Mouse (Mus musculus) kidney, embryonic 14.5 days (tissue): ENCODE measurements around the gene Tomm20. TPM values are rescaled to one million over a fixed set of nuclear protein-coding genes. Genes with fewer than 3 reads are reported as not detected.
"Not testable (repeated sequence)": the region's sequence is repeated elsewhere in the genome, so short reads cannot be mapped to it uniquely, and the experiment has no call there.

Source experiments
- ATAC-seq: fragments of 200-750 bp; cut with Nextera tagmentation; 2 replicates; pipeline ENCODE4 v1.8.0; 2017; ENCODE audit warnings: moderate number of reproducible peaks, mild to moderate bottlenecking, moderate TSS enrichment, moderate library complexity; ENCODE audit not compliant: low FRiP score, low TSS enrichment
- H3K27ac ChIP-seq: fragments of 300-500 bp; sonication (generic); 2 replicates; pipeline ENCODE4 v1.5.1; 2014; ENCODE audit warnings: low read depth, mild to moderate bottlenecking, low read length, moderate library complexity, mixed read lengths
- H3K27me3 ChIP-seq: fragments of 300-500 bp; sonication (generic); 2 replicates; pipeline ENCODE4 v1.6.1; 2014; ENCODE audit warnings: mild to moderate bottlenecking, low read length; ENCODE audit not compliant: control insufficient read depth, insufficient read depth
- H3K36me3 ChIP-seq: fragments of 300-500 bp; sonication (generic); 2 replicates; pipeline ENCODE4 v1.6.1; 2014; ENCODE audit warnings: low read length, mixed read lengths; ENCODE audit not compliant: control insufficient read depth, insufficient read depth
- H3K4me1 ChIP-seq: fragments of 300-500 bp; sonication (generic); 2 replicates; pipeline ENCODE4 v1.6.1; 2014; ENCODE audit warnings: low read length, mixed read lengths; ENCODE audit not compliant: control insufficient read depth, insufficient read depth
- H3K4me2 ChIP-seq: fragments of 300-500 bp; sonication (generic); replicated peaks from 2 replicates; pipeline ENCODE4 v1.6.1; 2014; ENCODE audit warnings: low read depth, mild to moderate bottlenecking, low read length
- H3K4me3 ChIP-seq: fragments of 300-500 bp; sonication (generic); 2 replicates; pipeline ENCODE4 v1.5.1; 2014; ENCODE audit warnings: mild to moderate bottlenecking, low read length
- H3K9ac ChIP-seq: fragments of 300-500 bp; sonication (generic); 2 replicates; pipeline ENCODE4 v1.6.1; 2014; ENCODE audit warnings: low read depth, mild to moderate bottlenecking, low read length, moderate library complexity
- H3K9me3 ChIP-seq: fragments of 300-500 bp; sonication (generic); 2 replicates; pipeline ENCODE4 v1.6.1; 2016; ENCODE audit warnings: low read length; ENCODE audit not compliant: control insufficient read depth
- WGBS: fragments of 180-500 bp; shearing (Covaris S2); extraction: QIAGEN DNeasy Blood & Tissue Kit; methylation state at CpG from one replicate; pipeline ENCODE4 v1.1.7; 2014; 5-methylcytosine and 5-hydroxymethylcytosine counted together
- polyA plus RNA-seq: library from polyadenylated mRNA; unstranded; fragments of >200 nt; fragmentation: Nextera tagmentation; extraction: Ambion mirVana; gene quantifications from 2 replicates; pipeline ENCODE4 v1.2.1, GENCODE M21; 2014

Gene Tomm20
- polyA plus RNA-seq: 262 and 292 TPM in 2 replicates

DNA sequence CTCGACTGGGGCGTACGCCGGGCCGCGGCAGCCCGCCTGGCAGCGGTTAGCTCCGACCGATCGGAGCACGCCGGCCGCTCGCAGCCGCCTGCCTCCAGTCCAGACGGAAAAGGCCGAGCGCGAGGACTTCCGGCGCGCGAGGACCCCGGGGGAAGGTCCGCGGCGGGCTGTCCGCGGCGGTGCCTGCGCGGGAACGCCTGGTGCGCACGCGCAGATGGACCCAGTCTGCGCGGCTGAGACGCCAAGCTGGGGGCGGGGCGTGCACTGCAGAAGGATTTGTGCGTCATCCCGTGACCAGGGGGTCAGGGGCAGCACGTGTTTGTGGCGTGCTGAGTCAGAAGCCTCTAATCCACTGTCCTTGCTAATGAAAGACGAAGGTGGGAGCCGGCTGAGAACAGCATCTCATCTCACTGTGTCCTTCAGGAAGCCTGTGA is at the start of gene Tomm20:
Gene Tomm20 (minus strand): TSS at position 115 of the 434 bp plus-strand sequence.
- Histone ChIP-seq H3K4me1 (peaks cover 15% of the 10 kb centered on the region), H3K27ac (peak within 1 kb of the TSS; percentile 89), H3K4me2 (peak within 1 kb of the TSS; percentile 91), H3K36me3 (peaks cover 34% of the 10 kb centered on the region), H3K27me3 (no peaks in the 10 kb centered on the region), H3K9ac (peak within 1 kb of the TSS; percentile 84), H3K9me3 (no peaks in the 10 kb centered on the region), H3K4me3 (peak within 1 kb of the TSS; percentile 73)
- under 1% methylated on average over 48 of the region's 48 CpGs for WGBS
- peak; percentile 94 for ATAC-seq

DNA sequence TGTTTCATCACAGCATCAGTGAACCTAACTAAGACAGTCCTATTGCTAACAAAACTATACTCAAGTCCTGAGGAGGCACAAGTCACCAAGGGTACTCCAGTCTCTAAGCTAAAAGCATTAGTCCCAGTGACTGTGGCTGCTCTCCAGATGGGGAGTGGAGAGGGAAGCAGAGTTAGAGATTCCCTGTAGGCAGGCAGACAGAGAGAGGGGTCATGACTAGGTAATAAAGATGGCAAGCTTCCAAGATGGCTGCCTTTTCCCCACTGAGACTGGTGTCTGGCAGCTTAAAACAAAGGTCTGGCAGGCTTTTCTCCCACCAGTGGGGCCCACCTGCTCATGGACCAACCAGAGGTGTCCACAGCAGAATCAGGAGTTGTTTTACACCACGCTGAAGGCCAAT is 48.9 kb upstream of the Tomm20 start:
- Histone ChIP-seq H3K9me3 (0 out of 2 replicates have a peak, but pooled peaks cover 2% of the 10 kb centered on the region), H3K27ac (no peak overlapping the region), H3K4me2 (no peak overlapping the region), H3K9ac (no peak overlapping the region), H3K4me1 (no peaks in the 10 kb centered on the region), H3K36me3 (no peaks in the 10 kb centered on the region), H3K4me3 (no peak overlapping the region), H3K27me3 (no peaks in the 10 kb centered on the region)
- WGBS: 76% methylated on average over 1 of the region's 1 CpGs
- ATAC-seq: no peak

DNA sequence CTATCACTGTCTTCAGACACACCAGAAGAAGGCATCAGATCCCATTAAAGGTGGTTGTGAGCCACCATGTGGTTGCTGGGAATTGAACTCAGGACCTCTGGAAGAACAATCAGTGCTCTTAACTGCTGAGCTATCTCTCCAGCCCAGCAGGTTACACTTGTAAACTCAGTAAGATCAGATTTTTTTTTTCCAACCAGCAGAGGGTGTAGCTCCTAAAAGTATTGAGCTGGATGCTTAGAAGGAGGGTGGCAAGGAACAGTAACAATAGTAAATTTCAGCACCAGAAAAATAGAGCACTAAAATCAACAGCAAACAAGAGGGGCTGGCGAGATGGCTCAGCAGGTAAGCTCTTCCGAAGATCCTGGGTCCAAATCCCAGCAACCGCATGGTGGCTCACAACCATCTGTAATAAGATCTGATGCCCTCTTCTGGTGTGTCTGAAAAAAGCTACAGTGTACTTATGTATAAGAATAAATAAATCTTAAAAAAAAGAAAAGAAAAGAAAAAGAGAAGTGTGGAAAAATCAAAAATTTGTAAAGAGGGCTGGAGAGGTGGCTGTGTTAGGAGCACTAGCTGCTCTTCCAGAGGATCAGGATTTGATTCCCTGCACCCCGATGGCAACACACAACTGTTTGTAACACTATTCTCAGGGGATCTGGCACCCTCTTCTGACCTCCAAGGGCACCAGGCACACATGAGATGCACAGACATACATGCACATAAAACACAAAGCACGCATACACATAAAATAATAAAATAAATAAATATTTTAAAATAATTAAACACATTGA is 43.9 kb upstream of the Tomm20 start:
- WGBS: 83% methylated on average over 5 of the region's 5 CpGs

DNA sequence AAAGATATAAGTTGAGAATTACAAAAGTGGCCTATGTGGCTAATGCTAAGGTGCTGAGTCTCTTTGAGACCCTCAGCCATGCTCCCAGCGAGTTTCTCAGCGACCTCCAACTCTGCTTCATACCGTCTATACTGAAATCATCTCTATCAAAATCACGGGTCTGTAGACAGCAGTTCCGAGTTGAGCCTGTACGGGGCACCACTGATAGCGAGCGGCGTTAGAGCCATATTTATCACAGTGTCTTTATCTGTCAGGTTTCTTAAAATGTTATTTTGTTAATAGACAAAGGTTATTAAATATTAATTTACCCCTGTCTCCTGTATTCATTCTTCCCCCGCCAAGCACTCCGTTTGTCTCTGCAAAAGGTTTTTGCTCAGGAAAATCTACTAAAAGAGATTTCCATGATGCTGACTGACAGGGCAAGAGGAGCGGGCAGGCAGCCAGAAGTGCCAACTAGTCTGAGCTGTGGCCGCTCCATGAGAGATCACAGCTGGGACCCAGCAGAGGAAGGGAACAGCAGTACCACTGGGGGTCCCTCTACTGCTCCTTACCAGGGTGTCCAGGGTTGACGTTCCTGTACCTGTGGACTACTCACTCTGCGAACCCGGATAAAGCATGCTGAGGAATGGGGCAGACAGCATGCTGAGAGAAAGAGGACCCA is 42.8 kb upstream of the Tomm20 start:
- Histone ChIP-seq H3K4me3 (no peak overlapping the region), H3K4me2 (no peak overlapping the region), H3K9ac (no peak overlapping the region), H3K27ac (no peak overlapping the region), H3K27me3 (no peaks in the 10 kb centered on the region), H3K36me3 (no peaks in the 10 kb centered on the region), H3K9me3 (0 out of 2 replicates have a peak, but pooled peaks cover 2% of the 10 kb centered on the region), H3K4me1 (no peaks in the 10 kb centered on the region)
- no peak for ATAC-seq
- WGBS: 67% methylated on average over 16 of the region's 16 CpGs

More for the DNA sequence above, 43.9 kb upstream of the Tomm20 start:
- H3K27ac ChIP-seq: no peak overlapping the region
- H3K4me1 ChIP-seq: no peaks in the 10 kb centered on the region
- no peak overlapping the region for H3K4me2 ChIP-seq
- H3K9me3 ChIP-seq: 0 out of 2 replicates have a peak, but pooled peaks cover 2% of the 10 kb centered on the region
- no peak for ATAC-seq
- no peak overlapping the region for H3K4me3 ChIP-seq
- no peak overlapping the region for H3K9ac ChIP-seq
- H3K27me3 ChIP-seq: no peaks in the 10 kb centered on the region
- no peaks in the 10 kb centered on the region for H3K36me3 ChIP-seq

DNA sequence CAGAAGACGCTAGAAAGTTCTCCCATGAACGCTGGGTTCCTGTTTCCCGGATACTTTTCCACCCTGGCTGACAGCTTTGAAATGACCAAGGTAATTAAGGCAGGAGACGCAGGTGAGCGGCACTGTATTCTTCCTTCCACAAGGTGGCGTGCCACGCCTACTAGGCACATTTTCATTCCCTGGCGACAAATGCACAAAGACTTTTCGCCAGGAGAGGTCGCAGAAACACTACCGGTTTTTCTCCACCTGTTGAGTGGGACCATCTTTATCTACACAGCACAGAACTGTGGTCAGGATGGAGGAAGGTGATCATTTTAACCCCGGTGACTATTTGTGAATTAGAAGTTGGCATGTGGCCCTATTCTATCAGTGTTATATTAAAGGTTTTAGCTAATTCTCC is 40.9 kb upstream of the Tomm20 start:
- Histone ChIP-seq H3K4me2 (no peak overlapping the region), H3K9ac (no peak overlapping the region), H3K4me3 (no peak overlapping the region), H3K9me3 (0 out of 2 replicates have a peak, but pooled peaks cover 2% of the 10 kb centered on the region), H3K27me3 (no peaks in the 10 kb centered on the region), H3K27ac (no peak overlapping the region), H3K4me1 (no peaks in the 10 kb centered on the region), H3K36me3 (no peaks in the 10 kb centered on the region)
- WGBS: 2% methylated on average over 12 of the region's 12 CpGs
- peak; percentile 51; the same call in 1 of the 2 replicates for ATAC-seq

- H3K4me3 ChIP-seq: no peak overlapping the region
- H3K27me3 ChIP-seq: 0 out of 2 replicates have a peak, but pooled peaks cover 3% of the 10 kb centered on the region
- H3K4me2 ChIP-seq: no peak overlapping the region
- H3K27ac ChIP-seq: no peak overlapping the region
- H3K4me1 ChIP-seq: no peaks in the 10 kb centered on the region
- WGBS: 60% methylated on average over 5 of the region's 5 CpGs
- no peaks in the 10 kb centered on the region for H3K9me3 ChIP-seq
- H3K36me3 ChIP-seq: no peaks in the 10 kb centered on the region
- no peak for ATAC-seq
- H3K9ac ChIP-seq: no peak overlapping the region
Observed at GRCm38 (mm10) chr8:126980046-126980445, 34.4 kb upstream of the Tomm20 start.

- Histone ChIP-seq H3K9me3 (no peaks in the 10 kb centered on the region), H3K27ac (no peak overlapping the region), H3K27me3 (0 out of 2 replicates have a peak, but pooled peaks cover 3% of the 10 kb centered on the region), H3K4me3 (peak overlapping the region; percentile 27), H3K9ac (peak overlapping the region; percentile 5; the same call in 1 of the 2 replicates), H3K4me1 (no peaks in the 10 kb centered on the region), H3K36me3 (no peaks in the 10 kb centered on the region), H3K4me2 (peak overlapping the region; percentile 48)
- WGBS: 23% methylated on average over 27 of the region's 27 CpGs
- ATAC-seq: no peak
Observed at GRCm38 (mm10) chr8:126979091-126979920, 33.7 kb upstream of the Tomm20 start.

DNA sequence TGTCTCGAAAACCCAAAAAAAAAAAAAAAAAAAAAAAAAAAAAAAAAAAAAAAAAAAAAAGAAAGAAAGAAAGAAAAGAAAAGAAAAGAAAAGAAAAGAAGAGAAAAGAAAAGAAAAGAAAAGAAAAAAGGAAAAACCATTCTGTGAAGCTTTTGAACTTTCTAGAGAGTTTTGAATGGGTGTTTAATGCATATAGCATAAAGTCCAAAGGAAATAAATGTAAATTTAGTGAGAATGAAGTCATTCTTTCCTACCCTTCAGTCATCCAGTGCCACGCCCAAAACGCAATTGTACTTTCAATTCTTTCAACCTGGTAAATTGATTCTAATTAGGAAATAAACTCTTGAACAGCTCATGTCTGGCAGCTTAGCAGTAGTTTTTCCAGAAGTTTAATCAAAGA is 32.9 kb upstream of the Tomm20 start:
- not testable (repeated sequence) for ATAC-seq, H3K27ac ChIP-seq, H3K9me3 ChIP-seq, H3K4me1 ChIP-seq, H3K9ac ChIP-seq, H3K36me3 ChIP-seq, H3K27me3 ChIP-seq
- H3K4me3 ChIP-seq: peak overlapping the region; percentile 27; the same call in 1 of the 2 replicates
- H3K4me2 ChIP-seq: peak overlapping the region; percentile 48
- WGBS: 40% methylated on average over 2 of the region's 3 CpGs
